Mouse (Mus musculus): ENCODE data around the gene Dop1a. TPM values are rescaled to one million over a fixed set of nuclear protein-coding genes. Genes with fewer than 3 reads are reported as not detected.

Gene Dop1a
- total RNA-seq, 2 experiments from 2014 or later, result 24.0 to 27.0 TPM

- DNase-seq, result no peak
Measured at GRCm38 (mm10) chr9:86507437-86507836, 40.5 kb downstream of the Dop1a start.

- DNase-seq, result peak; percentile 8
Measured at GRCm38 (mm10) chr9:86513733-86514132, 46.8 kb downstream of the Dop1a start.

GRCm38 (mm10) chr9:86514390-86514789, 47.4 kb downstream of the Dop1a start:
- no peak for DNase-seq

GRCm38 (mm10) chr9:86514798-86515197, 47.8 kb downstream of the Dop1a start:
- no peak for DNase-seq

GRCm38 (mm10) chr9:86522335-86522734, 55.4 kb downstream of the Dop1a start:
- DNase-seq, result no peak

DNA sequence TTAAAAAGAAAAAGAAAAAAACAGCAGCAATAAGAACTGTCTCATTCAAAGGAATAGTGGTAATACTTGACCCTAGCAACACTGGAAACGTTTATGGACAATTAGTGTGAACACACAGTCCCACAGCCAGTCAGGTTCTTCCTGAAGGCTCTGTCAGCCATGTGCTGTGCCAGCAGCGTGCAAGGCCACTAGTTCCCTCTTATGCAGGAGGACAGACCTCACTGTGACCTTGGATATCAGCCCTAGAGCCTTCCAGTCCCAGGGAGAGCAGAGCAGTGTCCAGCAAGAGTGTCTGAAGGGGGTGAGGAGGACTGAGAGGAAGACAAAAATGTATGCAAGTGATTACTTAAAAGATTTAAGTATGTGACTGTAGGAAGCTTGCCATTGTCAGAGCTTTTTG, 58.6 kb downstream of the Dop1a start:
- peak; percentile 7 for DNase-seq

GRCm38 (mm10) chr9:86534071-86534470, 67.1 kb downstream of the Dop1a start:
- DNase-seq, result no peak

GRCm38 (mm10) chr9:86543451-86543850, 76.5 kb downstream of the Dop1a start:
- DNase-seq, result no peak

DNA sequence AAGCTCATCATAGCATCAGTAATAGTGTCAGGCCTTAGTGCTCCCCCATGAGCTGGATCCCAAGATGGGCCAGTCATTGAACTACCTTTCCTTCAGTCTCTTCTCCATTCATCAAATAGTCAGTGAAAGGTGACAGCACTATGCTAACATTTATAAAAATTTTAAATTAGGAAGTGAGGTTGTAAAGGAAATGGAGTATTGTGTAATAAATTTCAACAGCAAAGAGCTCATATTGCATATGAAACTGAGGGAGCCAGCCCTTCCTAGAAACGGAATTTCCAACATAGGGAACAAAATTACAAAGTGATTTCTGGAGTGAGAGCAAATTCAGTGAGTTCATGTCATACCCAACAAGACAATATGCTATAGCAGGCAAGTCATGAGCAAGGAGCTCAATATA, 77.6 kb downstream of the Dop1a start:
- no peak for DNase-seq

- DNase-seq, result no peak
Measured at GRCm38 (mm10) chr9:86549637-86550162, 82.7 kb downstream of the Dop1a start.

GRCm38 (mm10) chr9:86550717-86551116, 83.8 kb downstream of the Dop1a start:
- DNase-seq, result no peak

DNA sequence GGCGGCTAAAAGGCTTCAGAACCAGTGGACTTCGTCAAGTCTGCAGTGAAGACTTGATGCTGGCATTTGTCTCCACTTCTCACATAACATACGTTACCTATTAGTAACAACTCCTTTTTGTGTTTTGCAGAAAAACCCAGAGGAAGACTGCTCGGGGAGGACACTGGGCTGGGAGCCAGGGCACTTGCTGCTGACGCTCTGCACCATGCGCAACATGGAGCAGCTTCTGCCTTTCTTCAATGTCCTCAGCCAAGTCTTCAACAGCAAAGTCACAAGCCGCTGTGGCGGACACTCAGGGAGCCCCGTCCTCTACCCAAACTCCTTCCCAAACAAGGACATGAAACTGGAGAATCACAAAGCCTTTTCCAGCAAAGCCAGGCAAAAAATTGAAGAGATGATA, 86.9 kb downstream of the Dop1a start:
- DNase-seq, result no peak

DNA sequence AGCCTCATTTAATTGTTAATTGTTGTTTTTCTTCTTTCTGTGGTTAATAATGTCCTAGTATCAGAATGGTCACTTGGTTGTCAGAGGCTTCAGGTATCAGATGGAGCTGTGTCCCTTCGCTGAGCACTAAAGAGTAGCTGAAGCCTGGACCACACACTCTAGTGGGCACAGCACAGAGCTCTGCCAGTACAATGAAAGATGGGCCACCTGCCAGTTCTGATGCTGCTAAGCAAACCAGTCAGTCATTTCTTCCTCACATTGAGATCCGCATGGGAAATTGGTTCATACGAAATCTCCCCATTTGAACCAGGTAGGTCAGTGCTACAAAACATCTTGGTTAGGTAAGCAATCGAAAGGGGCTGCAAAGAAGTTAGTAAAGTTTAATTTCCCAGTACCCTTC, 87.7 kb downstream of the Dop1a start:
- no peak for DNase-seq

DNA sequence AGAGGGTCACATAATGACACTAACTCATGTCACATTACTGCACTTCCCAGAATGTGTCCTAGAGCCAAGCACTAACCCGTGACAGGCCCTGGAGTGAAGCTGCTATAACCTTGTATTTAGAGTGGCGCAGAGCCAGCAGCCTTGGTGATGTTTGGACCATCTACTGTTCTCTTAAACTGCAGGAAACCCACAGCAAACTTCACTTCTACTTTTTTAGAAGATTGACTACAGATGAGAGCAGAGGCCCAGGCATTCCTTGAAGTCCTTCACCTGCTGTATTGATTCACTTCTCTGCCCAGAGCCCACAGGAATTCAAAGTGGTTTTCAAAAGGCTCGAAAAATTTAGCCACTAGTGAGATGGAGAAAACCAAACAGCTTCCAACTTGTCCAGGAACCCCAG, 93.6 kb downstream of the Dop1a start:
- DNase-seq, result no peak

- no peak for DNase-seq
Measured at GRCm38 (mm10) chr9:86569314-86569910, 102.5 kb downstream of the Dop1a start.

GRCm38 (mm10) chr9:86570261-86570890, 103.4 kb downstream of the Dop1a start:
- no peak for DNase-seq

DNA sequence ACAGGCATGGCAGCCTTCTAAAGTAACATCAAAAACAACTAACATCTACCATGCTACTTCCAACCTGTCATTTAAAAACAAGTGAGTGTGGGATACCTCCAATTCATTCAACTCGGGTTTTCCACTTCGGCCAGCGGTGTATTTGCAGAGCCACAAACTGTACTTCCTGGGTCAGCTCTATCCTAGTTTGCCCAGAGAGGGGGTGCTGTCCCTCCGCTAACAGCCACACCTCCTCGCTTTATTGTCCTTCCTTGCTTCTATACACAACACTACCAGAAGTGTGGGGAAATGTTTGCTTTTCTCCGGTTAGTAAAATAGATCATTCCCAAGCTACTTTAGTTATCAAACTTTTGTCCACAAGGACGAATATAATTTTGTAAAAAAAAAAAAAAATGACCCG, 104.0 kb downstream of the Dop1a start:
- DNase-seq, result peak; percentile 11

- DNase-seq, result peak; percentile 98
Measured at GRCm38 (mm10) chr9:86571540-86572135, 104.7 kb downstream of the Dop1a start, which contains the start of the genes Pgm3 and Rwdd2a. Gene Pgm3, minus strand, starts transcription at chr9:86571842. Gene Rwdd2a, plus strand, starts transcription at chr9:86571991.

- DNase-seq, result no peak
Measured at GRCm38 (mm10) chr9:86572196-86572595, 105.2 kb downstream of the Dop1a start.

- peak; percentile 83 for DNase-seq
Measured at GRCm38 (mm10) chr9:86572636-86573291, 105.8 kb downstream of the Dop1a start.

DNA sequence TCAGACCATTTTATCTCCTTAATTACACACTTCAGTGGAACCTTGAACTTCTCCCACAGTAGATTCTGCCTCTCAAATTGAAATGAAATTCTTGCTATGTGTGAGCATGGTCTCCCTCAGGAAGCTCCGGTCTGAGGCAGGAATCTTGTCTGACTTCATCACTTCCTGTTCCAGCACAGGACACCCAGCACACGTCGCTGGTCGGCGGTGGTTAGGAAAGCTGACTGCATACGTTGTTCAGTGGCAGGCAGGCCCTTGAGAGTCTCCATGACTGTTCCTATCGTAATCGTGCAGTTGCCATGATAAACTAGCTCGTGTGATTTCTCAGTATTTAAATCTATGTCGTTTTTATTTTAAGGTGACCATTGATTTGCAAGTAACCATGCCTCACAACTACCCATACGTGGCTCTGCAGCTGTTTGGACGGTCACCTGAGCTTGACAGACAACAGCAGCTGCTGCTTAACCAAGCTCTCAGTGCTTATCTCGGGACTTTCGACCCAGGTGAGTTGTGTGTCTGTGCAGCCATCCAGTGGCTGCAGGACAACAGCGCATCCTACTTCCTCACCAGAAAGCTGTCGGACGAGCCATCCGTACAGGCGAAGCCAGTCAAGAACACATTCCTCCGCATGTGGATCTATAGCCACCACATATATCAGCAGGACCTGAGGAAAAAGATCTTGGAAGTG, 106.8 kb downstream of the Dop1a start:
- no peak for DNase-seq

- DNase-seq, result no peak
Measured at GRCm38 (mm10) chr9:86575178-86575577, 108.2 kb downstream of the Dop1a start.

GRCm38 (mm10) chr9:86579657-86580056, 112.7 kb downstream of the Dop1a start:
- DNase-seq, result no peak

Measured in heart, postnatal 4 days (tissue).